ENCODE assay signal across 10 mouse cellular contexts in the genomic region with DNA sequence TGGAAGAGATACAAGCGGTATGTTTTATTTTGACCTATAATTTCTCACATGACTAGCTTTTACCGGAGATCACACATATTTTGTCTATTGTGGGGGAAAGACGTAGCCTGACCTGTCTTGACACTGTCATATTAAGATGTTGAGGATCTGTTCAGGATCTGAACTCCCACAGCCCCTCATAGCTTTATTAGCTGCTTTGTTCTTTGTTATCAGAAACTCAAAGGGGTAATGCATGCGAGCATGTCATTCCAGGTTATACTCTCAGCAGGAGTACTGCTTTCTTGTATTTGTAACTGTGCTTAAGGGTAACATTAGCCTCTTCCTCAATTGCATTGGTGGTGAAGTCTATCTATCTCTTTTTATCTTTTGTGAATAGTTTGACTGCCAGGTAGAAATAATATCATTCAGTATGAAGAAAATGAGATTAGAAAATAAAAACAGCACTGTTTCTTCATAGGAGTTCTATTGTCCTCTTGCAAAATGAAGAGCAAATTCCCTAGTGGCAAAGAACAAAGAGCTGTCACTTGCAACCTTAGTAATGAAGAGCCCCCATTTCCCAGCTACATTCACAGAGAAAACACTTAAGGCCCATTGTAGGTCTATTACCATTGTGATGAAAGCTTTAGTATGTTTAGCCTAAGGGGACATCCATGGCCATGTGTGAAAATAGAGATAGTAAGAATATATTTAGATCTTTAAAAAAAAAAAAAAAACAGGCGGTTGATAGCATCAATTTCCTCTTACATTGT.
"Had no signal": no experiment of that assay in that cellular context is flagged by ENCODE, and none has a peak within 500 bp of the region (broad histone marks: within the 10 kb centered on the region; RNA-seq: fewer than 3 reads in every experiment).

No protein-coding gene starts in this region.

- DNase-seq: kidney, adult 11 months; kidney, postnatal 10 days; kidney, postnatal 4 days; left cerebral cortex, postnatal 4 days; lung, adult 18-20 months; right cerebral cortex, postnatal 14 days; thymus, postnatal 14 days had no signal

- H3K4me3 ChIP-seq: limb, embryonic 13.5 days had no signal

- H3K9ac ChIP-seq: limb, embryonic 13.5 days; liver, embryonic 14.5 days had no signal

- H3K36me3 ChIP-seq: limb, embryonic 13.5 days had no signal

- H3K4me2 ChIP-seq: limb, embryonic 13.5 days had no signal

- H3K4me1 ChIP-seq: limb, embryonic 13.5 days had no signal

- H3K27ac ChIP-seq: limb, embryonic 13.5 days; liver, embryonic 14.5 days; stomach, postnatal 0 days had no signal

- H3K27me3 ChIP-seq: limb, embryonic 13.5 days had no signal

- H3K9me3 ChIP-seq: limb, embryonic 13.5 days had no signal
